Mouse (Mus musculus): ENCODE measurements around the gene Vps4a. TPM values are rescaled to one million over a fixed set of nuclear protein-coding genes. Genes with fewer than 3 reads are reported as not detected.
"Not testable (repeated sequence)": the region's sequence is repeated elsewhere in the genome, so short reads cannot be mapped to it uniquely, and the experiment has no call there.

The Vps4a gene
- 53.9 and 56.9 TPM in 2 replicates for polyA plus RNA-seq (2015; fragmentation: Nextera tagmentation; extraction: Ambion mirVana)

GRCm38 (mm10) chr8:107030650-107031576 is at the start of gene Vps4a:
Gene Vps4a, plus strand, starts transcription at chr8:107031222.
- Histone ChIP-seq H3K4me2 (ENCODE audit: low read depth, low read length) (peak within 1 kb of the TSS; percentile 61), H3K4me1 (ENCODE audit: control insufficient read depth, insufficient read depth, low read length) (peaks cover 14% of the 10 kb centered on the region), H3K9me3 (ENCODE audit: control insufficient read depth, low read length) (no peaks in the 10 kb centered on the region), H3K27ac (ENCODE audit: low read length) (peak within 1 kb of the TSS; percentile 87), H3K27me3 (replicated peaks; ENCODE audit: control insufficient read depth, insufficient read depth, low read length) (no peaks in the 10 kb centered on the region), H3K9ac (ENCODE audit: low read depth, low read length) (peak within 1 kb of the TSS; percentile 99), H3K4me3 (ENCODE audit: low read length) (peak within 1 kb of the TSS; percentile 97), H3K36me3 (ENCODE audit: control insufficient read depth, insufficient read depth, low read length) (no peaks in the 10 kb centered on the region)
- peak; percentile 96 for ATAC-seq
- 4% methylated on average over 59 of the region's 66 CpGs for WGBS

- H3K27ac ChIP-seq (ENCODE audit: low read length): no peak overlapping the region
- 74% methylated on average over 9 of the region's 9 CpGs for WGBS
- H3K9ac ChIP-seq (ENCODE audit: low read depth, low read length): no peak overlapping the region
- no peak overlapping the region for H3K4me2 ChIP-seq (ENCODE audit: low read depth, low read length)
- no peaks in the 10 kb centered on the region for H3K9me3 ChIP-seq (ENCODE audit: control insufficient read depth, low read length)
- no peaks in the 10 kb centered on the region for H3K36me3 ChIP-seq (ENCODE audit: control insufficient read depth, insufficient read depth, low read length)
- no peak overlapping the region for H3K4me3 ChIP-seq (ENCODE audit: low read length)
- no peaks in the 10 kb centered on the region for H3K4me1 ChIP-seq (ENCODE audit: control insufficient read depth, insufficient read depth, low read length)
- no peak for ATAC-seq
- no peaks in the 10 kb centered on the region for H3K27me3 ChIP-seq (replicated peaks; ENCODE audit: control insufficient read depth, insufficient read depth, low read length)
Measured at GRCm38 (mm10) chr8:106985404-106985821, 45.6 kb upstream of the Vps4a start.

- Histone ChIP-seq H3K4me3 (ENCODE audit: low read length) (no peak overlapping the region), H3K4me2 (ENCODE audit: low read depth, low read length) (no peak overlapping the region), H3K27ac (ENCODE audit: low read length) (no peak overlapping the region), H3K27me3 (replicated peaks; ENCODE audit: control insufficient read depth, insufficient read depth, low read length) (no peaks in the 10 kb centered on the region), H3K4me1 (ENCODE audit: control insufficient read depth, insufficient read depth, low read length) (no peaks in the 10 kb centered on the region), H3K36me3 (ENCODE audit: control insufficient read depth, insufficient read depth, low read length) (no peaks in the 10 kb centered on the region), H3K9me3 (ENCODE audit: control insufficient read depth, low read length) (no peaks in the 10 kb centered on the region), H3K9ac (ENCODE audit: low read depth, low read length) (no peak overlapping the region)
- no peak for ATAC-seq
Measured at GRCm38 (mm10) chr8:106985951-106986350, 45.1 kb upstream of the Vps4a start.

- Histone ChIP-seq H3K27ac (ENCODE audit: low read length) (no peak overlapping the region), H3K4me2 (ENCODE audit: low read depth, low read length) (no peak overlapping the region), H3K27me3 (replicated peaks; ENCODE audit: control insufficient read depth, insufficient read depth, low read length) (no peaks in the 10 kb centered on the region), H3K9me3 (ENCODE audit: control insufficient read depth, low read length) (no peaks in the 10 kb centered on the region), H3K4me1 (ENCODE audit: control insufficient read depth, insufficient read depth, low read length) (no peaks in the 10 kb centered on the region), H3K4me3 (ENCODE audit: low read length) (no peak overlapping the region), H3K36me3 (ENCODE audit: control insufficient read depth, insufficient read depth, low read length) (no peaks in the 10 kb centered on the region), H3K9ac (ENCODE audit: low read depth, low read length) (no peak overlapping the region)
- ATAC-seq: no peak
Measured at GRCm38 (mm10) chr8:106987557-106987956, 43.5 kb upstream of the Vps4a start.

- H3K9me3 ChIP-seq (ENCODE audit: control insufficient read depth, low read length): no peaks in the 10 kb centered on the region
- no peak overlapping the region for H3K9ac ChIP-seq (ENCODE audit: low read depth, low read length)
- 91% methylated on average over 7 of the region's 7 CpGs for WGBS
- H3K4me3 ChIP-seq (ENCODE audit: low read length): no peak overlapping the region
- no peak for ATAC-seq
- H3K4me2 ChIP-seq (ENCODE audit: low read depth, low read length): no peak overlapping the region
- no peak overlapping the region for H3K27ac ChIP-seq (ENCODE audit: low read length)
- H3K36me3 ChIP-seq (ENCODE audit: control insufficient read depth, insufficient read depth, low read length): no peaks in the 10 kb centered on the region
- H3K27me3 ChIP-seq (replicated peaks; ENCODE audit: control insufficient read depth, insufficient read depth, low read length): no peaks in the 10 kb centered on the region
- H3K4me1 ChIP-seq (ENCODE audit: control insufficient read depth, insufficient read depth, low read length): no peaks in the 10 kb centered on the region
Measured at GRCm38 (mm10) chr8:106991393-106991792, 39.6 kb upstream of the Vps4a start.

- H3K4me3 ChIP-seq (ENCODE audit: low read length); H3K4me1 ChIP-seq (ENCODE audit: control insufficient read depth, insufficient read depth, low read length); H3K9me3 ChIP-seq (ENCODE audit: control insufficient read depth, low read length); H3K27me3 ChIP-seq (replicated peaks; ENCODE audit: control insufficient read depth, insufficient read depth, low read length); H3K27ac ChIP-seq (ENCODE audit: low read length); H3K36me3 ChIP-seq (ENCODE audit: control insufficient read depth, insufficient read depth, low read length); H3K9ac ChIP-seq (ENCODE audit: low read depth, low read length); ATAC-seq; H3K4me2 ChIP-seq (ENCODE audit: low read depth, low read length): not testable (repeated sequence)
- WGBS: 83% methylated on average over 4 of the region's 4 CpGs
Measured at GRCm38 (mm10) chr8:106996339-106996738, 34.7 kb upstream of the Vps4a start.

- Histone ChIP-seq H3K36me3 (ENCODE audit: control insufficient read depth, insufficient read depth, low read length) (0 out of 2 replicates have a peak, but pooled peaks cover 3% of the 10 kb centered on the region), H3K27me3 (replicated peaks; ENCODE audit: control insufficient read depth, insufficient read depth, low read length) (no peaks in the 10 kb centered on the region), H3K4me2 (ENCODE audit: low read depth, low read length) (no peak overlapping the region), H3K27ac (ENCODE audit: low read length) (no peak overlapping the region), H3K9ac (ENCODE audit: low read depth, low read length) (no peak overlapping the region), H3K4me3 (ENCODE audit: low read length) (no peak overlapping the region), H3K9me3 (ENCODE audit: control insufficient read depth, low read length) (no peaks in the 10 kb centered on the region), H3K4me1 (ENCODE audit: control insufficient read depth, insufficient read depth, low read length) (no peaks in the 10 kb centered on the region)
- ATAC-seq: no peak
- WGBS: 86% methylated on average over 4 of the region's 4 CpGs
Measured at GRCm38 (mm10) chr8:106997416-106997815, 33.6 kb upstream of the Vps4a start.

GRCm38 (mm10) chr8:106999068-106999467 is 32.0 kb upstream of the Vps4a start:
- no peak for ATAC-seq
- Histone ChIP-seq H3K27ac (ENCODE audit: low read length) (no peak overlapping the region), H3K9ac (ENCODE audit: low read depth, low read length) (no peak overlapping the region), H3K4me3 (ENCODE audit: low read length) (no peak overlapping the region), H3K9me3 (ENCODE audit: control insufficient read depth, low read length) (no peaks in the 10 kb centered on the region), H3K27me3 (replicated peaks; ENCODE audit: control insufficient read depth, insufficient read depth, low read length) (no peaks in the 10 kb centered on the region), H3K4me1 (ENCODE audit: control insufficient read depth, insufficient read depth, low read length) (no peaks in the 10 kb centered on the region), H3K36me3 (ENCODE audit: control insufficient read depth, insufficient read depth, low read length) (0 out of 2 replicates have a peak, but pooled peaks cover 3% of the 10 kb centered on the region), H3K4me2 (ENCODE audit: low read depth, low read length) (no peak overlapping the region)
- 62% methylated on average over 1 of the region's 1 CpGs for WGBS

- Histone ChIP-seq H3K36me3 (ENCODE audit: control insufficient read depth, insufficient read depth, low read length) (no peaks in the 10 kb centered on the region), H3K4me3 (ENCODE audit: low read length) (no peak overlapping the region), H3K4me1 (ENCODE audit: control insufficient read depth, insufficient read depth, low read length) (no peaks in the 10 kb centered on the region), H3K4me2 (ENCODE audit: low read depth, low read length) (no peak overlapping the region), H3K27ac (ENCODE audit: low read length) (no peak overlapping the region), H3K9me3 (ENCODE audit: control insufficient read depth, low read length) (no peaks in the 10 kb centered on the region), H3K27me3 (replicated peaks; ENCODE audit: control insufficient read depth, insufficient read depth, low read length) (no peaks in the 10 kb centered on the region), H3K9ac (ENCODE audit: low read depth, low read length) (no peak overlapping the region)
- 27% methylated on average over 5 of the region's 5 CpGs for WGBS
- ATAC-seq: peak; percentile 85
Measured at GRCm38 (mm10) chr8:107002532-107002931, 28.5 kb upstream of the Vps4a start.

Measured in intestine, embryonic 16.5 days (tissue).